Mouse (Mus musculus) ovary, postnatal 36 days (tissue): ENCODE data around the gene Arhgap10.

Source experiments
- DNase-seq: peaks from one replicate; pipeline ENCODE4 v3.0.0; 2022; ENCODE audit warnings: low spot score, mixed read lengths

Gene Arhgap10

GRCm38 (mm10) chr8:77401934-77402333 is 115.8 kb downstream of the Arhgap10 start:
- DNase-seq, result no peak

GRCm38 (mm10) chr8:77401140-77401539 is 116.6 kb downstream of the Arhgap10 start:
- DNase-seq, result no peak

GRCm38 (mm10) chr8:77384080-77384479 is 133.7 kb downstream of the Arhgap10 start:
- no peak for DNase-seq

GRCm38 (mm10) chr8:77383671-77384070 is 134.1 kb downstream of the Arhgap10 start:
- no peak for DNase-seq

- DNase-seq, result no peak
These were observed 136.9 kb downstream of the Arhgap10 start for GRCm38 (mm10) chr8:77380844-77381243.

- no peak for DNase-seq
These were observed 138.5 kb downstream of the Arhgap10 start for GRCm38 (mm10) chr8:77379300-77379699.

GRCm38 (mm10) chr8:77376451-77376853 is 141.3 kb downstream of the Arhgap10 start:
- DNase-seq, result peak; percentile 29

- DNase-seq, result no peak
These were observed 141.8 kb downstream of the Arhgap10 start for GRCm38 (mm10) chr8:77375999-77376398.

GRCm38 (mm10) chr8:77371006-77371405 is 146.7 kb downstream of the Arhgap10 start:
- no peak for DNase-seq

GRCm38 (mm10) chr8:77370308-77370707 is 147.4 kb downstream of the Arhgap10 start:
- DNase-seq, result peak; percentile 65

- DNase-seq, result no peak
These were observed 148.1 kb downstream of the Arhgap10 start for GRCm38 (mm10) chr8:77369671-77370070.

GRCm38 (mm10) chr8:77367091-77367490 is 150.7 kb downstream of the Arhgap10 start:
- DNase-seq, result no peak

GRCm38 (mm10) chr8:77366446-77366845 is 151.3 kb downstream of the Arhgap10 start:
- no peak for DNase-seq

GRCm38 (mm10) chr8:77365990-77366389 is 151.8 kb downstream of the Arhgap10 start:
- DNase-seq, result no peak

GRCm38 (mm10) chr8:77364472-77364871 is 153.3 kb downstream of the Arhgap10 start:
- no peak for DNase-seq

GRCm38 (mm10) chr8:77360853-77361252 is 156.9 kb downstream of the Arhgap10 start:
- no peak for DNase-seq

GRCm38 (mm10) chr8:77360423-77360822 is 157.3 kb downstream of the Arhgap10 start:
- no peak for DNase-seq

- DNase-seq, result no peak
These were observed 160.6 kb downstream of the Arhgap10 start for GRCm38 (mm10) chr8:77357126-77357525.

GRCm38 (mm10) chr8:77355344-77355743 is 162.4 kb downstream of the Arhgap10 start:
- DNase-seq, result no peak

GRCm38 (mm10) chr8:77354189-77354588 is 163.6 kb downstream of the Arhgap10 start:
- DNase-seq, result no peak

- DNase-seq, result no peak
These were observed 166.4 kb downstream of the Arhgap10 start for GRCm38 (mm10) chr8:77351177-77351860.

- DNase-seq, result no peak
These were observed 167.5 kb downstream of the Arhgap10 start for GRCm38 (mm10) chr8:77350121-77350777.

- no peak for DNase-seq
These were observed 173.8 kb downstream of the Arhgap10 start for GRCm38 (mm10) chr8:77343916-77344315.

GRCm38 (mm10) chr8:77343335-77343734 is 174.4 kb downstream of the Arhgap10 start:
- no peak for DNase-seq
